Mouse (Mus musculus) urinary bladder, postnatal 4 days (tissue): ENCODE data around the gene Ankib1.
"Not testable (repeated sequence)": the region's sequence is repeated elsewhere in the genome, so short reads cannot be mapped to it uniquely, and the experiment has no call there.

ENCODE experiments used
- DNase-seq, 2 experiments: peaks; one replicate each; pipeline ENCODE4 v3.0.0; 2021 to 2022; ENCODE audit warnings: low spot score in 2 of 2

Ankib1 gene

DNA sequence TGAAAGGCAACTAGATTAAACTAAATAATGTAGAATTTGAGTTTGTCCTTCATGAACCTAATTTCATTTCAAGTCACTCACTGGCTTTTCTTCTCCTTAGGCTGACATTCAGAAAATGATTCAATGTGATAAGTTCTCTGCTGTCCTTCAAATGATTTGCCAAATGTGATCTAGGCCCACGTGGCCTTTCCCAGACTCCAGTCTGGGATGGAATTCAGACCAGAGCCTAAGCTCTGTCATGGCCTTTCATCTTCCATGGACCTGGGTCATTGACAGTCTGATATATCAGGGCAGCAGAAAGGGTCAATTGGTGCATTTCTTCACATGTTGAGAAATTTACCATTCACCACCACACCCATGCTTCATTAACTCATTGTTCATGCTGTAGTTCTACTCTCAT lies 77.2 kb downstream of the Ankib1 start:
- no peak for DNase-seq

GRCm38 (mm10) chr5:3723415-3723814 lies 79.3 kb downstream of the Ankib1 start:
- no peak for DNase-seq

- DNase-seq: no peak
These were observed 79.9 kb downstream of the Ankib1 start for GRCm38 (mm10) chr5:3722873-3723272.

DNA sequence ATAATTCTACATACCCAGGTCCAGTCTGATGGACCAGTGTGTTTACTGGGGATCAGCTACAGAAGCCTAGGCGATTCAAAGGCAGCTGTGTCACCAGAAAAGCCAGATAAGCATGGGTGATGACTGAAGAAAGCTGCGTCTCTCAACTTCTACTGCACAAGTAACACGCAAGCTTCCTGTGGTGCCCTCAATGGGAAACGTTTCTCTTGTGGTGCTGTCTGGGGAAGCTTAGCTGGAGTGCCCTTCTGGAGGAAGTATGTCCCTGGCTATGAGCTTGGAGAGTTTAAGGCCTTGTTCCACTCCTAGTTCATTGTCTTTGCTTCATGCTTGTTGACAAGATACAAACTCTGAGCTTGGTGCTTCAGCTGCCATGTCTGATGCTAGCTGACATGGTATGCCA lies 83.4 kb downstream of the Ankib1 start:
- no peak for DNase-seq

- DNase-seq: no peak
These were observed 86.9 kb downstream of the Ankib1 start for GRCm38 (mm10) chr5:3715800-3716199.

DNA sequence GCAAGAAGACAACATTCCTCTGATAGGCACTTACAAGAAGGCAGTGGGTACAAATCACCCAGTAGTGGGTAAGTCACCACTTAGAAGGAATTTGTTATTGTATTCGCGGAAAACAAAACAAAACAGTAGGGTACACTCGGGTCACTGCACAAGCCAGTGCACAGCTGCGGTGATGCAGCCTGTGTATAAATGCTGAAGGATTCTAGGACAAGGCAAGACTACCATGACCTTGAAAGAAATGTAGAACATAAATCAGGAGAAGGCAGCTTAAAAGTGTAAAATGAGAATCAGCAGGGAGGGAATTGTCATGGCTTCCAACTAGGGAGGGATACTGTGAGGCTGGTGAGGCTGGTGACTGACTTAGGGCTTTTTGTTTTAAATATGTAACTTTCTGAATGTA lies 100.5 kb downstream of the Ankib1 start:
- no peak for DNase-seq

DNA sequence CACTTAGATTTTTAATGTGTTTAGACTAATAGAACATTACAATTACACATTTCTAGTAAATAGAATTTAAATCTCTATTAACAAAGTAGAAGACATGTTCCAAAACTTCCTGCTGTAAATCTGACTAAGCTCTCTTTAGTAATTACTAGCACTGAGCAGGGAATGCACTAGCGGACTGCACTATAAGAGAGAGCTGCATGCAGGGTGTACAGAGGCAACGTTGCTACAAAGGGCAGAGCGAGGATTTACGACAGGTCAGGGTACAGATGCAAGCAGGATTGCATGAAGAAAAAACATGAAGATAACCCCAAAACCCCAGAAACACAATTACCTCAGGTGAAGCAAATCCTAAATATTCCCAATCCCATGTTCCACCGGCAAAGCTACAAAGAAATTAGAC lies 102.7 kb downstream of the Ankib1 start:
- DNase-seq: no peak

DNA sequence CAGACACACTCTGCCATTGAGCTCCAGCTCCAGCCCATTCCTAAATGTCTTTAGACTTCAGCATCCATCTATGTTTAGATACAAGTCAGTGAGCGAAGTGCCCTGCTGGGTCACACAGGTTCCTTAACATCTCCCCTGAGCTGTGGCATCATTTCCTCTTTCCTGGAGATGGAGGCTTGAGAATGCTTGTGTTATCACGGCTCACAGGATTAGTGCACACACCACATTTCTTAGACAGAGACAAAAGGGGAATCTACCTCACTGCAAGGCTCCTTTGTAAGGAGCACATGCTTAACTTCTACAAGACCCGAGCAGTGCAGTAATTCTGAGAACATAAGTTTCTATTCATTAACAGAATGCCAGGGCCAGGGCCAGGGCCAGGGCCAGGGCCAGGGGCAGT lies 106.7 kb downstream of the Ankib1 start:
- no peak for DNase-seq

- DNase-seq: no peak
These were observed 107.5 kb downstream of the Ankib1 start for GRCm38 (mm10) chr5:3695191-3695590.

GRCm38 (mm10) chr5:3692956-3693355 lies 109.8 kb downstream of the Ankib1 start:
- no peak for DNase-seq

DNA sequence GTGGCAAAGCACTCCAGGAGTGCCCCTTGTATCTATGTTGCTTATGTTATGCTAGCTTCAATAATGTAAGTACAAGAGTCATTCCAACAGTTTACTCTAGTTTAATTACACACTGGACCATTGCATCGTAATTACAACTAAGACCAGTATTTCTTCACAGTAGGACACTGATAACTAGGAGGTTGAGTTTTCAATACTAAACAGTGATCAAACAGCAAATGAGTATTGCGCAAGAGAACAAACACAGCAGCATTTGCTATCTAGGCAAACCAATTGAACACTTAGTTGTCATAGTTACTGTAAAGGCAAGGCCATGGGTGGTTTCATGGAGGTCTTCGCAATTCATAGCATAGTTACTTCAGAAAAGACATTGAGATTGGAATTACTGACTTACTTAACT lies 111.4 kb downstream of the Ankib1 start:
- DNase-seq: no peak

GRCm38 (mm10) chr5:3688298-3688697 lies 114.4 kb downstream of the Ankib1 start:
- DNase-seq: no peak

DNA sequence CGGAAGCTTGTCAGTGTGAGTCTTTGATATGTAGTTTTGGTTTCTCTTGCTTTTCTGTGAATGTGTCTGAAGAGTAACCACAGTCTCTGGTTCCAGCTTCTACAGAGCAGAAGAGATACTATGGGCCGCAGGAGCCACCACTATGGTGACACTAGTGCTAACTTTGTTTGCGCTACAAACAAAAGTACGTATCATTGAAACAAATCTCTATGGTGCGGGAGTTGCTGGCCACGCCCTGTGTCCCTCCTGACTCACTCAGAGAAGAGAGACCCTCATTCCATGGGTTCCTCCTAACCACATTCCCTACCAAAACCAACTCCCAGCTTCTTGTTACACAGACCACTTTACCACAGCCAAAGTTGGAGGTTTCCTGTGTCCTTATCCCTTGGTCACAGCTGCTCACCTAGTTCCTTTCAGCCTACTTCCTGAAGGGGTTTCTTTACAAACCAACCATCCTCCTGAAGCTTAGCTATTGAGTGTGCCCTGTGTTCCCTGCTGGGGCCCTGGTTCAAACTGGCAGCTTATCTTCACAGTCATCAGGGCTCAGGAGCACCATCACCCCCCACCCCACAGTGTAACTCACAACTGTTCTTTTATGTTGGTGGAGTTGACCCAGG lies 132.7 kb downstream of the Ankib1 start:
- DNase-seq: no peak

DNA sequence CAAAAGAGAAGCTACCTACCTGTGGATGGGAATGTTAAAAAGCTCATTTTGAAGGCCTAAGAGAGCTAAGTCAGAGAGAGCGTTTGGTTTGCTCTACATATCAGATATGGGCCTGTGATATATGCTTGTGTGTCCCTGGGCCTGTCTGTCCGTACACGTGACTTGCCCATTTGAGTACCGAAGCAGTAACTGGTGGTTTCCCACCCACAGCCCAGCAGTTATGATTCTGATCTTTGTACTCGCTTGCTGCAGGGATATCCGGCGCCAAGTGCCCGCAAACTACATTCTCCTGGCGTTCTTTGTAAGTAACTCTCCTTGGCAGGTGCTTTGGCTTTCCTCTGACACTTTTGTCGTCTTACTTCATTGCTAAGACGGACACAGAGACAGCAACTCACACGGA lies 136.1 kb downstream of the Ankib1 start:
- no peak for DNase-seq

- no peak for DNase-seq
These were observed 137.5 kb downstream of the Ankib1 start for GRCm38 (mm10) chr5:3665225-3665624.

DNA sequence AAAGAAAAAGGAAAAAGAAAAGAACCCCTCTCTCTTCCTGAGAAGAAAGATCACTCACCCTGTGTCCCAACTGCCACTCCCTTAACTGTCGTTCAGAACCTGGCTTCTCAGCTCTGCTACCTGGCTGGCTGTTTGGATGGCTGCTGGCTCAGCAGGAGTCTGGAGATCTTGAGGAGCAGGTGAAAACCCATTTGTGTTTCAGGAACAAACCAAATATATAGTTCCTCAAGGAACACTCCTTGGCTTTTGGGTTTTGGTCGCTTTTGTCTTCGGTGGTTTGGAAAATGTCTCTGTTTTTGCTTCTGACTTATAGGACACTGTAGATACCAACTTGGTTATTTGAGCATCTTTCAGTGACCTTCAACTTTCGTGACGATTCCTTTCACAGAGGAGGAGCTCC lies 145.6 kb downstream of the Ankib1 start, which contains the start of gene Gatad1:
Gene Gatad1, minus strand, starts transcription at position 101 of the 400 bp plus-strand sequence.
- DNase-seq: no peak

DNA sequence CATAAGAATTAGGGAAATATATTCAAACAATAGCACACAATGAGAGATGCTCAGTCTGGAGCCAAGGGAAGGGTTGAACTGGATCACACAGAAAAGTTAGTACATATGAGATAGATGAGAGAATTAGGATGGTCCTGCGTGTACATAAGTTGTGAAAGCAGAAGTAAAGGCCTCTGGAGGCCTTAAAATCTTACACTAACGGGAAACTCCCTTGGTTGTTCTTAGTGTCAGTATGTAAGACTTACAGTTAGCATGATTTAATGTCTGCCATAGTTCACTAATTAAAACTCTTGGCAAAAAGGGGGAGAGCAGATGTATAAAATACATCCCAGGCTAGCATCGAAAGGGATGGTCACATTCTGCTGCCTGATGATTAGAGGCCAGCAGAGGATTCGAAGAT lies 148.9 kb downstream of the Ankib1 start:
- DNase-seq: no peak

DNA sequence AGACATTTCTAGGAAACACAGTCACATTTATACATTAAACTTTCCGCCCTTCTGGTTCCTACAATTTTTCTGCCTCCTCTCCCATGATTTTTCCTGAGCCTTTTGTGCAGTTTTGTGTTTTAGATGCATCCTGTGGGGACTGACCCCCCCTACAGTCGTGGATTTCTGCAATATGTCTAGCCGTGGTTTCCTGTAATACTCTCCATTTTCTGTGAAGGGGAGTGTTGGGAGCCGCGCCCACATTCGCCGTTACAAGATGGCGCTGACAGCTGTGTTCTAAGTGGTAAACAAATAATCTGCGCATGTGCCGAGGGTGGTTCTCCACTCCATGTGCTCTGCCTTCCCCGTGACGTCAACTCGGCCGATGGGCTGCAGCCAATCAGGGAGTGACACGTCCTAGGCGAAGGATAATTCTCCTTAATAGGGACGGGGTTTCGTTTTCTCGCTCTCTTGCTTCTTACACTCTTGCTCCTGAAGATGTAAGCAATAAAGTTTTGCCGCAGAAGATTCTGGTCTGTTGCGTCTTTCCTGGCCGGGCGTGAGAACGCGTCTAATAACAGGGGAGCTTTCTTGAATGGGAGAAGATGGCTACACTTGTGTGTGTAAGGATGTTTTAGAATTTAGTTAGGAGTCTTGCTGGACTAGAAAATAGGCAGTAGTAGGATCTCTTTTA lies 149.7 kb downstream of the Ankib1 start:
- not testable (repeated sequence) for DNase-seq

DNA sequence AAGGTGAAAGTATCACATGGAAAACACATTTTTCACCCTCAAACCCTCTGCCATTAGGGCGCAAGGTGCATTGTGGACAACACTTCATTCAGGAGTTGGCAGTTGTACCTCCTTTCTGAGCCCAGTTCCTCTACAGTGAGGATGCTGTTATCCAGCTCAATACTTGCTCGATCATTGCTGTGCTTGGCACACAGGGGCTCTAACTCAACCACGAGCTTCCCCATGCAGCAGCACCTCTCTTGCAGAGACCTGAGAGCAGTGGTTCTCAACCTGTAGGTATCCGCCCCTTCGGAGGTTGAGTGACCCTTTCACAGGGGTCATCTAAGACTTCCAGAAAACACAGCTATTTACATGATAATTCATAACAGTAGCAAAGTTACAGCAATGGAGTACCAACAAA lies 151.1 kb downstream of the Ankib1 start:
- no peak for DNase-seq

GRCm38 (mm10) chr5:3650881-3651280 lies 151.8 kb downstream of the Ankib1 start, which contains the start of gene Tmbim7:
Gene Tmbim7 (plus strand): TSS chr5:3651181.
- no peak for DNase-seq

DNA sequence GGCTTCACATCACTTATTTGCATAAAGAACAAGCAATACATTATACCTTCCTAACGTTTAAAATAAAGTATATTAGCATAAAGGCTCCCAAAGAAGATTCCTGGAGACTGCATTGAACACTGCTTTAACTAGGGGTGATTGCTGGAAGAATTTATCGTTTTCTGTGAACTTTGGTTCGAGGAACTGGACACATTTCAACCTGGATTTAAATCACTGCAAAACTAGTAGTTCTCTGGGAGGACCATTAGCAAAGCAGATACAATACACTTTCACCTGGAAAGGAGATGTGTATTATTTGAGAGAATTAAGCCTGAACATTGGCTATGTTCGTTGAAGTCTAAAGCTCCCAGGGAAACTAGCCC lies 153.9 kb downstream of the Ankib1 start:
- DNase-seq: no peak

- no peak for DNase-seq
These were observed 154.4 kb downstream of the Ankib1 start for GRCm38 (mm10) chr5:3648206-3648848.

GRCm38 (mm10) chr5:3647708-3648121 lies 155.0 kb downstream of the Ankib1 start:
- DNase-seq: peak; percentile 81 to 84
